Mouse (Mus musculus): Measurements from ENCODE around the gene Lrch2. TPM values are rescaled to one million over a fixed set of nuclear protein-coding genes. Genes with fewer than 3 reads are reported as not detected.

The Lrch2 gene
- polyA plus RNA-seq (2017; shearing (Covaris generic)), result not detected

DNA sequence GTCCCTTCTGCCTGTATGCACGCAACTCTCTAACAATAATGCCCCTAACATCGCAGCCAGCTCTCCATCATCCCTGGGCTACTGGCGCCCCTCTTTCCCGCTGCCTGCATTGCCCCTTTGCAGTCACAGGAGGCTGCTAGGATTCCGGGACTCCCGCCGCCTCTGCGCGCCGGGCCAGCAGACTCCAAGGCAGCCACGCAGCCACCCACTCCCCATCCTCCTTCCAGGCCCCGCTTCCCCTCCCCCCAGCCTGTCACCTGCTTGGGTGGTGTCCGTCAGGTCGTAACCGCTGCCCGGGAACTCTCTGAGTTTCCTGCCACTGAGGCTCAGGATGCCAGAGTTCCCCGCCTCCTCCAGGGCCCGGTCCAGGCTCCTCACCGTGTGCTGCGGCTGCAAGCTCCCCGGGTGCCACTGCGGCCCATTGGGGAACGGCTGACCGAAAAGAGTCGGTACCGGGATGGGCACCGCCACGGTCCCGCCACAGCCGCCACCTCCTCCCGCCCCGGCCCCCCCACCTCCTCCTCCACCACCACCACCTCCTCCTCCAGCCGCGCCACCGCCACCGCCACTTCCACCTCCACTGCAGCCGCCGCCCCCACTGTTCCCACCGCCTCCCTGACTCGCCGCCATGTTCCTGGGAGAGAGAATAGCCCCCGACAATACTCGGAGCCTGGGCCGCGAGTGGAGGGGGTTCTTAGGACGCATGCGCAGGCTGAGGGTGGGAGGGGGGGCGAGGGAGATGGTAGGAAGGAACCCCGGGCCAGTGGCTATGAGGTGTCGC, at the start of gene Lrch2:
TSS of gene Lrch2 (minus strand) at position 661 of the 781 bp plus-strand sequence.

DNA sequence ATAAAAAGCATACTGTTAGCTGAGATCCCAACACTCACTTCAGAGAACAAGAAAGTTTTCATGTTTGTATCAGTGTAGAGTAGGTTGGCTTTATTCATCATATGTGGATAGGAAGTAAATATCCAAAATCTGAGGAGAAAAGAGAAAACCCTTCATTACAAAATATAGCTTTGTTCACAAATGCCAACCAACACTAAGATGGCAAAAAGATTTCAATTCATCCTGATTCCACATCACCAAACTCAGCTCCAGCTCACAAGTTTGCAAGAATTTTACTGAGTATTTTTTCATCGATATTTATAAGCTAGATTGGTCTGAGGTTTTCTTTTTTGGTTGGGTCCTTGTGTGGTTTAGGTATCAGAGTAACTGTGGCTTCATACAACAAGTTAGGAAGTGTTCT, 100.3 kb downstream of the Lrch2 start, which contains the start of gene Vmn1r239-ps:
TSS of gene Vmn1r239-ps (minus strand) at position 101 of the 400 bp plus-strand sequence.

DNA sequence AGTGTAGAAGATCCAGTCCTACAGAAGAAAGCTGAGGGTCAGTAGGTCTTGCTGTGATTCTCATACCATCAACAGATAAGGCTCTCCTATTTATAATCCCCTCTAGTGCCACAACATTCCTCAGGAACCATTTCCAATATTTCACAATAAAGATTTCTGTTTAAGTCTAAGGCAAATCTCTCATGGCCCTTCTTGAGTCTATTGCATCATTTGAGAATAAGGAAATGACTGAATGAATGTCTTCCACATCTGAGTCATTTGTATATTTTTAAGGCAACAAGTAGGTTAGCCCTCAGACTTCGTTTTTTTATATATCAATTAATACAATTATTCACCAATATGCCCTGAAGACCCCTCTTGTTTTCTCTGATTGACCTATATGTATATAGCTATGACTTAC, 124.8 kb downstream of the Lrch2 start, which contains the start of gene Il13ra2:
TSS of gene Il13ra2 (minus strand) at position 64 of the 400 bp plus-strand sequence.

Other genes with a start within 250 kb of the Lrch2 start
- gene Il13ra2, start 124.9 kb downstream of the Lrch2 start, polyA plus RNA-seq (2017; shearing (Covaris generic)), result not detected
- not detected for gene Vmn1r239-ps, start 100.4 kb downstream of the Lrch2 start, polyA plus RNA-seq (2017; shearing (Covaris generic))
- not detected for gene Gm15128, start 211.9 kb upstream of the Lrch2 start, polyA plus RNA-seq (2017; shearing (Covaris generic))